Mouse (Mus musculus): ENCODE results near the gene Derl3. TPM values are rescaled to one million over a fixed set of nuclear protein-coding genes. Genes with fewer than 3 reads are reported as not detected.
A peak's percentile ranks its signal among the peaks of the same experiment; 100 is the strongest.
"Not testable (repeated sequence)": the region's sequence is repeated elsewhere in the genome, so short reads cannot be mapped to it uniquely, and the experiment has no call there.

Derl3 gene
- polyA plus RNA-seq, 3 experiments from 2014 or later = 0.39 to 3.3 (median 0.73) TPM

DNA sequence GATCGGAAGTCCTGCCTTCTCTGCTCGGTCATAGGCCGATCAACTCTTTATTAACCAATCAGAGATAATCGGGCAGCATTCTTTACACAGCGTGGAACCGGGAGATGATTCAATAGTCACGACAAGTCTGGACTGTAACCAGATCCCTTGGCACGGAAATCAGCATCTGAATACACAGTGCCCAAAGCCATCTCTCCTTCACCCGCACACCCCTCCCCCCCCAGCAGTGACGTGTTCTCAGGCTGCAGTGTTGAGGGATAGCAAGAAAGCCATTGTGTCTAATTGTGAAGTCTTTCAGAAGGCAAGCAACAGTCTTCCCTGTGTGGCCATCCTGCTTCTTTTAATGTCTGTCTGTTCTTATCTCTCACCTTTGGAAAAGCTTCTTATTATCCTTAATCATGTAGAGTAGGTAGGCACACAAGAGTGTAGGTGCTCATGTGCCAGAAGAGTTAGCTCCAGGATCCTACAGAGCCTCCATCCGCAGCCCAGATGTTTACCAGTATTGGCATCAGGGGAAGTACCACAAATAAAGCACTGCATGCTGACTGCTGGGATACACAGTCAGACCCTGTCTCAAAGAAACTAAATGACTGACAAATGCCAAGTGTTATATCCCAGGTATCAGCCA is 20.2 kb upstream of the Derl3 start:
- peak; percentile 64 for ATAC-seq

DNA sequence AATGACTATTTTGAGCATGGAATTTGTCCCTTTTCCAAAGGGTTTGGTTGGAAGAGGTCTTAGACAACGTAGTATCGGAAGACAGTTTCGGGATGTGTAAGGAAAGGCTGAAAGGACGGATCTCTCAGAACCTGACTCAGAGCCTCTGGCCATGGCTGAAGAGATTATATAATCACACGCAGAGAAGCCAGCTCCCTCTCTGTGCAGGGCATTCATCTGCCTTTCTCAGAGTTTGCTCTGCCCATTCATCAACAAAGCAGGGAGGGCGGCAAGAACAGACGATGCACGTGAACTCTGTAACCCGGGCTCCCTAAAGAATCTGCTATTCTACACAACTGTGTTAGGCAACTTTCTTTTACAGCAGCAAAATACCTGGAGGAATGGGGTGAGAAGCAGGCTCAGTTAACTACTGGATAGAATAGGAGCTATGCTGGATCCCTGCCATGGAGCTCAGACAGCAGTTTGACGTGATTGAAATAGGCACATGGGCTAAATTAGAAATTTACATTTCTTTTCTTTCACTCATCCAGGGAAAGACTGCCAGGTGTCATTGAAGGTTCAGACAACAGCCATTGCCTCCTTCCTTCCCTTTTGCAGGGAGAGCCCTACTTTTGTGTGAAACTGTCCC is 19.6 kb upstream of the Derl3 start:
- no peak for ATAC-seq

DNA sequence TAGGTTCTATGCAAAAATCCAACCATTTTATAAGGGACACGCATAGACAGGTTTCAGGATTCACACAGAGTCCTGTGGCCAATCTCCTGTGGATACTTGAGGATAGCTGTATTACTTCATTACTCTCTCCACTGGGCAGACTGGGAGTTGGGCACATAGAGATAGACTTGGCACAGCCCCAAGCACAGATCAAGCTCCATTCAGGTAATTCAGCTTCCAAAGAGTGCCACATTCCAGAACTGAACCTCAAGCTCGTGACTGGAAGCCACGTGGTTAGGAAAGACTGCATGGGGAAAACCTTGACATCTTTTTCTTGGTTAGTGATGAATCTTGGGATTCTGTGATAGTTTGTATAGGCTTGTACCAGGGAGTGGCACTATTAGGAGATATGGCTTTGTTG is 14.4 kb upstream of the Derl3 start:
- ATAC-seq = no peak

DNA sequence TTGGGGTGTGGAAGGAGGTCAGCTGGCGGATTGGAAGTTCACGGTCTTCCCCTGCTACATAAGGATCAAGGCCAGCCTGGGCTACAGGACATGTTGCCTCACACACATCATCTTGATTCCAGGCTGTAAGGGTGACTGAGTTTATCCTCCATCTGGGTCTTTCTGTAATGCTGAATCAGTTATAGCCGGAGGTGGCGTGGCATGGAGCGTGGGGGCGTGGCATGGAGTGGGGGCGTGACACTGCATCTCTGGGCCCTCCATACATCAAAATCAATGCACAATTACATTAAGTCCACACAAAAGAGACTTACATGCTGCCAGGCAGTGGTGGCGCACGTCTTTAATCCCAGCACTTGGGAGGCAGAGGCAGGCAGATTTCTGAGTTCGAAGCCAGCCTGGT is 12.9 kb upstream of the Derl3 start:
- no peak for ATAC-seq

DNA sequence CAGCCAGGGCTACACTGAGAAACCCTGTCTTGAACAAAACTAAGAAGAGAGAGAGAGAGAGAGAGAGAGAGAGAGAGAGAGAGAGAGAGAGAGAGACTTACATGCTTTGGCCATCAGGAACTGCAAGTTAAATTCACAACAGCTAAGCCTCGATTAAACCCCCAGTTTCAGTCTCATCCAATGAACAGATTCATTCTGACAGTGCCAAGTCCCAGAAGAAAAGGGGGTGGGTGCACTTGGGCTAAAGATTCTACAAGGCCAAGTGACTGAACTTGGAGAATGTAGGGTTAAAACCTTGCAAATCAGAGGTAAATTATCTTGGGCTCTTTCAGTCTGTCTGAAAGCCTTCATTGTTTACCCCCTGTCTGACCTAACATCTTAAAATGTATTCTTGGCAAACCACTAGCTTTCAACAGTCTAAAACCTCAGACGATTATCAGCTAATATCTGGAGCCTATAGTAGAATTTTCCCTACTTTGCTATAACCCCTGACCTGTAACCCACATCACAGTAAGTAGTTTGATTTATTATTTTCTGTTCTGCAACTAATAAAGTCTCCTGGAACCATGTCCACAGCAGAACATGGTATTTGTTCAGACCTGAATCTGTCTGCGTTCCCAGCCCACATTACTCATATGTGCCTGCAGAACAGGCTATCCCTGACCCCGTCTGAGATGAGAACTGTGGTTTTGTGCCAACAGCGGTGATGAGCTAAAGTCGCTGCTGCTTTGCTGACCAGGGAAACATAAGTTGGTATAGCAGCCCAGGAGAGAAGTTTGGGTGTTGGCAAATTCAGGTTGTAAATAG is 12.2 kb upstream of the Derl3 start:
- ATAC-seq = no peak

DNA sequence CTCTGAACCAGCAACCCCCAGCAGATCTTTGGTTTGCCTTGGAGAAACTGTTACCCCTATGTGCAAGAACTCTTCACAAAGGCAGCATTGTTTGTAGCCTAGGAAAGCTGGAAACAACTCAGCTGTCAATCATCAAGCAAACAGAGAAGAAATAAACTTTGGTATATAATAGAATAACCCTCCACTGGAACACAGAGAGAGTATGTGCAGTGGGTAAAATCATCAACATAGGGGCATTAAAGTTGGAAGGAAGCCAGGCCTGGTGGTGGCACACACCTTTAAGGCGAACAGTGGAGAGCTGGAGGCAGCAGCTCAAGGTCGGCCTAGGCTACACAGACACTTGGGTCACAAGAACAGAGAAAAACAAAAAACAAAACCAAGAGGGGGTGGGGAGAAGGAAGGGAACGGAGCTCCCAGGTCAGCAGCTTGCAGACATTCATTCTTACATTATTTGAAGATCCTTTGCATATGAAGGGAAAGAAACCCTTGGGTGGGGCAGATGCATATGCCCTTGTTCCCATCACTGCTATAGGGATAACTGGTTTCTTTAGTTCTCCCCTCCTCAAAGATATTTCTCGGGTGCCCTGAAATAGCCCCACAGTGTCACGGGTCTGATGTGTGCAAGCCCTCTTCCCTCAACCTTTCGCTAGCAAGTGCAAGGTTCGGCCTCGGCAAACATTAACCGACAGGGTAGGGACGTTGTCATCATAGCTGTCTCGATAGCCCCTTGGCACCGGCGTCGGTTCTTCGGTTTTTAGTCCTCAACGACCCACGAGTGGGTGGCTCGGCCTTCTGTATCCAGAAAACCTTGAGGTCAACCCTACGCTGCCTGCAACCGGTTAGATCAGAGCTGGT is 11.4 kb upstream of the Derl3 start:
- no peak for ATAC-seq

DNA sequence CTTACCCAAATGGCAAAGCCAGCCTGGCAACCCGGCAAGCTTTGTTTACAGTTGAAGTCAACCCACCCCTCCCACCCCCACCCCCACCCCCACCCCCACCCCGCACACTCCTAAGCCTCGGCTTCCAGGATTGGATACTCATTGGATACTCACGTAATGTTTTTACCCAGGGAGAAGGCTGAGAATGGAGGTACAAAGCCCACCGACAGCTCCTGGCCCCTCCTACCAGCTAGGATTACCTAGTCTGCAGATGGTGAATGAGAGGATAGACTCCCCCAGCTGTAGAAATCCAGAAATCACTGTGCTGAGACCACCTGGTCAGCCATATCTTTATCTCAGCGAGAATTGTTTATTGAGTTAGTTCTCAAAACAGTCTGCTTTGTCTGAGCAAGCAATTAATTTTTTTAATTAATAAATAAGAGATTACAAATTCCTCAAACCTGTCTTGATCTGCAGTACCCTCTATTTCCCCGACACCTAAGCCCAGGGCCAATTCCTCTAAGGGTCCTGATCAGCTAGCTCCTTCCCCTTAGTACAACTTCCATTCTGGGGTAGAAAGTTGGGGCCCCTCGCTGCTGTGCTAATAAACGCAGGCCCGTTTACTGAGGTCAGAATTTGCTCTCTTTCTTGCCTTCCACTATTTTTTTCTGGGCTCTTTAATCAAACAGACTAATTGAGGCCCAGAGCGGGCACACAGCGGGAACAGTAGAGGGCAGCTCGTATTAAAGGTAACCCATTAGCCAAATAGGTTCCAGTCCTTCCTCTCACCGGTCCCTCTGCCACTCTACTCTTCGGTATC is 10.6 kb upstream of the Derl3 start:
- ATAC-seq = no peak

DNA sequence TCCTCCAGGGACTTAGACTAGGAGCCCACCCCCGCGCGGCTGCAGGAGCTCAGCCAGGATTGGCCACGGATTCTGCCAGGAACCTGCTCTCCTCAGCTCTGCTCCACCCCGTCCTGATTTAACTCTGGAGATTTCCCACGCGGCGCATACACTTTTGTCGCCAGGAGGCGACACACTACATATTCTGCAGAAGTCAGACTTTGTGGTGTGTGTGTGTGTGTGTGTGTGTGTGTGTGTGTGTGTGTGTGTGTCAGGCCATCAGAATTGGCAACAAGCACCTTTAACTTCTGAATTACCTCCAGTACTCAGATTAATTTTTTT is 10.0 kb upstream of the Derl3 start:
- peak; percentile 64 for ATAC-seq

DNA sequence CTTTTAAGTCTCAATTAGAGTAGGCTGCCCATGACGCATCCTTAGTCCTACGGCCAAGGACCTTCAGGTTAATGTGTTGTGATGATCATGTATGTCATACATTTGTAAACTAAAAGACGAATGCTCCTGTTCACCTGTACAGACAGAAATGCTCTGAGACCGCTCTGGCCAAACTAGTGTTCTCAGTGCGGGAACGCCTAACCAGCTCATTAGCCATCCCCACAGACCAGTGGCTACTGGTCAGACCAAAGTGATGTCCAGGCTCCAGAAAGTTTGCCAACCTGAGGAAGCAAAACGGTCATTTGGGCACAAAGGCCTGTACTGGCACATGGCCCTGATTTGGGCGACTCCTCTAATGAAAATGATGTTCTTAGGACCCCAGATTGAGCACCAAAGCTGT is 8.5 kb upstream of the Derl3 start:
- no peak for ATAC-seq

DNA sequence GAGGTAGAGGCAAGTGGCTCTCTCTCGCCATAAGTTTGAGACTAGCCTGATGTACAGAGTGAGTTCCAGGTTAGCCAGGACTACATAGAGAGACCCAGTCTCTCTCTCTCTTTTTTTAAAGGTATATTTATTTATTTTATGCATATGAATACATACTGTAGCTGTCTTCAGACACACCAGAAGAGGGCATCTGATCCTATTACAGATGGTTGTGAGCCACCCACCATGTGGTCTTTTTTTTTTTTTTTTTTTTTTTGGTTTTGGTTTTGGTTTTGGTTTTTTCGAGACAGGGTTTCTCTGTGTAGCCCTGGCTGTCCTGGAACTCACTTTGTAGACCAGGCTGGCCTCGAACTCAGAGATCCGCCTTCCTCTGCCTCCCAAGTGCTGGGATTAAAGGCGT is 5.7 kb upstream of the Derl3 start:
- ATAC-seq = not testable (repeated sequence)

DNA sequence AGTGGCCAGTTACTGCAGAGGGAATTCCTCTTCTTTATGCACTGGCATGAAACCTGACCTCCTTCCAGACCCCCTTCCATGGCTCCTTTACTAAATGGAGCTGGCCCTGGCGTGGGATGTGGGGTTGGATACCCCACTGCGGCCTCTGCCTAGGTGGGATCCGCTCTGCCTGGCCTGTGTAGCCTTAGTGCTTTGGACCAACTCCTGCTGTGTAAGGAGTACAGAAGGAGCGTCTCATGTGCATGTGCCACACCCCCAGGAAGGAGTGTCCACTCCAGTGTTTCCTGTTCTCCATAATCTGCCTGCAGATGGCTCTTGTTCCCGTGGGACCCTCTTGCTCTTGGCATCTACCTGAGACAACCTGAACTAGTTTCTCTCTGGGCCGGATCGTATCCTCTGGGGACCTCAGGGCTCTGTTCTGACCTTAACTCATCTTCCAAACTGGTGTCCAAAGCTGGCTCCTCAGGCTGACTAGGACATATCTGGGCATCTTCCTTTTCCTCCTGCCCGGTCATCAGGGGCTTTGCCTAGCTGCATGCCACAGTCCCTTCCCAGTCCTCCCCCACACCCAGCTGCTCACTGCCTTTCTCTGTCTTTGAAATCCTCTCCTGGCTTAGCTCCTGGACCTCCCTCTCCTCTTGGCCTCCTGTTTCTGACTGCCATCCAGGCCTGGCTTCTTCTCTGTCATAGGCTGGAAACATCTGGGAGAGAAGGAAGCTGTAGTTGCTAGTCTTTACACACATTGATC is 3.6 kb upstream of the Derl3 start:
- no peak for ATAC-seq

DNA sequence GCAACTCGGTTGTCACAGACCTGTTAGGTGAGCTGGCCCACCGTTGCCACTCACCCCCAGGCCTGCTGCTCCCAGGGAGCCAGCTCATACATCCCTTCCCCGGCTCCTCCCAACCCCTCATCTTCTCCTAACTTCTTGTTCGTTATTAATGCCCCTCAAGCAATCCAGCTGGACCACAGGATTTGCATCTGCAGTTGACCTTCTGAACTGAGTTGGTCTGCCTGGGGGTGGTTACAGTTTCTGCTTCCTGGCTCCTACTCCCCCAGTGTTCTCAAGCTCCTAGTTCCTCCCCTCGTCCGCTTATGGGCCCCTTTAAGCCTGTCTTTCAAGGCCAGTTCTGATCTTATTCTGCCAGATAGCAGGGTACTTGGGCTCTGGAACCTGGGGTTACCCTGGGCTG is 1.4 kb downstream of the Derl3 start:
- ATAC-seq = no peak

DNA sequence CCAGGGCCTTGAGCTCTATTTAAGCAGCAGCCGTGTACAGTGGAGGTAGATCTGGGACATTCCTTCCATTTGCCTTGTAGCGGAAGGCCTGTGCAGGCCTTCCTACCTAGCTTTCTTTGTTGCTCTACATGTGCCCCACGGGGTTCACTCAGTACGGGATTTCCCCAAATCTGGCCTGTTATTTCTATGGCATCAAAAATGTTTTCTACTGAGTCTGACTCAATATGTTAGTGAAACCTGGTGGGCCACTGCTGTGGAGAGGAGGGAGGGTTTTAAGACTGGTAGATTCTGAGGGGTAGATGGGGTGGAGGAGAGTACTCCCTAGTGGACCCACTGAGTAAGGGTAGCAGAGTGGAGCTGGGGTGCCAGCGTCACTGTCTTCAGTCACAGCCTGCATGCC is 2.5 kb downstream of the Derl3 start:
- ATAC-seq = no peak

DNA sequence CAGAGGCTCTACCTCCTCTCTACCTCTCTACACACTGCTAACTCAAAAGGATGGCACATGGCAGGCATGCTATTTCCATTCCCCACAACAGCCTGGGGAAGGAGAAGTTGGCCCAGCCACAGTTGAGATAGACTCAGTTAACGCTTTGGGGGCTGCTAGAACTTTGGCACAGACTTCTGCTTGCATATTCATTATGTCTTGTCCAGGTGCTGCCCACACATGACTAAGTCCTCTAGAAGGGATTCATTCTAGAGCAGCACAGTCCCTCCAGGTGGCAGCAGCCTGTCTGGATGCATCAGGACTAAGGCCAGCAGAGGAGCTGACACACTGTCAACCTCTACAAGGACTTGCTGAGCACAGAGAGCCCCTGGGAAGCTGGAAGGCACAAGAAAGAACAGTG is 3.0 kb downstream of the Derl3 start:
- no peak for ATAC-seq

DNA sequence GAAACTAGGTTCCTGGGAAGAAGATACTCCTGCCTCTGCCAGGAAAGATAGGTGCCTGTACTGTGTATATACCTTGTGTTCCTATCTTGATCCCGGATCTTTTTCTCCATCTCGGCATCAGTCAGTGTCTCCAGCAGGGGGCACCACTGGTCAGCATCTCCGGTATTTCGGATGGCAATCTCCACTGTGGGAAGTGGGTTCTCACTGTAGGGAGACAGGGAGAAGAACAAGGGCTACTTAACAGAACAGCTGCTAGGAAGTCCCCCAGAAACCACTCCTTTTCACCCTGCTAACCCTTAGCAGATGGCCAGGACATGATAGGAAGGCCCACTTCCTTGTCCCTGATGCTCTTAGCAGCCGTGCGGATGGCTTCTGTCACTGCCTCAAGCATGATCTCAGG is 4.2 kb downstream of the Derl3 start:
- ATAC-seq = no peak

DNA sequence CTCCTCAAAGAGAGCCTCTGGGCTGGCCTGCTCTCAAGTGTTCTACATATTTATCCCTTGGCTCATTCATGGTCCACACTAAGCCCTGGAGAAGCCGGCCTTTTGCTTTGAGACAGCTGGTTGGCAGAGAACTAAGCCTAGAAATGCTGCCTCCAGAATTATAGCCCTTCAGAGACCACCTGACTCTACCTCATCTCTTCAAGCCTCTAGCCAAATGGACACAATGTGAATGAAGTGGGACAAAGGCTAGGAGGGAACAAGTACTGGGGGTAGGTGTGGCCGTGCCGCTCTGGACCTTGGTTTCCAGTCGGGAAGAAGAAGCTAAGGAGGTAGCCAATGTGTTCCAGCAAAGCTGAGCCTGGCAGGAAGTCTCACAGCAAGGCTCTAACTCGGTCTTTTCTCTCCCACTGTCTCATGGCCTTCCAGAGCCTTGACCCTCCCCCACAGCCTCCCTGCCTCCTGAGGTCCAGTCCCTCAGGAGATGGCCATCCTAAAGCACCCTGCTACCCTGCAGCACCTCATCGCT is 4.9 kb downstream of the Derl3 start:
- no peak for ATAC-seq

DNA sequence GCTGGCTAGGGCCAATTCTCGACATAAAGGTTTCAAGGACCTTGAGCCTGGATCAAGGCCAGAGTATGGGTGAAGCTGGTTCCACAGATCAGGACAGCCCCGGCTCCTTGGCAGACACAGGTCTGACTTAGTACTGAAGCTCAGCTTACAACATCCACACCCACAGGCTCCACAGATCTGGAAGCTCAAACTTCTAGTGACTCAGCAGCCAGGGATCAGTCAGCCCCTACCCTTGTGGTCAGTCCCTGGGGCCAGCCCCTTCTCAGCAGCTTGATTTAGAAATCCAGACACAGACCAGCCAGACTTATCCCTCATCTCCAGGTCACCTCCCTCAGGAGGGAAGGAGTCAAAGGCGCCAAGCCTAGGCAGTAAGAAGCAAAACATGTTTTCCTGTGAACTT is 5.6 kb downstream of the Derl3 start:
- ATAC-seq = no peak

DNA sequence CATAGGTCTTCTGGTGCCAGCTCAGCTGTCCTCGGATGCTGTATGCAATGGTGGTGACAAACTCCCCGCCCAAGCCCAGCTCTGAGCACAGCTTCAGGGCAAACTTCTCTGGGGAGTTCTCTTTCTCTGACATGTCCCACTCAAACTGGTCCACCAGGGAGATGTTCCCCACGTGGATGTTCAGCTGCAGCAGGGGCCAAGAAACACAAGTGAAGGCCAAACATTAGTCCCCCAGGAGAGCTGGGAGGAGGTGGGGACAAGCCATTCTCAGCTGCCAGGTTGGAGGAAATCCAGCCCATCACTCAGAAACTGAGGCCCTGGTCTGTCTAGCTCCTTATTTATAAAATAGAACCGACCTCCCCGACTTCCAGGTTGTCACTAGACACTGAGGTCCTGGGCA is 11.2 kb downstream of the Derl3 start:
- no peak for ATAC-seq

DNA sequence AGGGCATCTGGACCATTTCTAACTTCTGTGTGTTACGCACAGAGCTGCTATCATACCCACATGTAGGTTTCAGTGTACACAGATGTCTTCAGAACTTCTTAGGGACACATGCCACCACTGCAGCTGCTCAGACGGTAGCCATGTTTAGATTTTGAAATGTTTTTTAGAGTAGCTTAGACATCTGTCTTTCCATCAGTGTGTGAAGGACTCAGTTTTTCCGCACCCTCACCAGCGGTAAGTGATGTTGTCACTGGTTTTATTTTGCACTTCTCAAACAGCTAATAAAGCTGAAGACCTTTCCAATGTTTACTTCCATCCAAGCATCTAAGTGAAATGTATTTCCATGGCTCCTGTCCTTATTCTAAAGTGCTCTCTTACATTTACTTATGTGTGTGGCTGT is 13.7 kb downstream of the Derl3 start:
- ATAC-seq = no peak

DNA sequence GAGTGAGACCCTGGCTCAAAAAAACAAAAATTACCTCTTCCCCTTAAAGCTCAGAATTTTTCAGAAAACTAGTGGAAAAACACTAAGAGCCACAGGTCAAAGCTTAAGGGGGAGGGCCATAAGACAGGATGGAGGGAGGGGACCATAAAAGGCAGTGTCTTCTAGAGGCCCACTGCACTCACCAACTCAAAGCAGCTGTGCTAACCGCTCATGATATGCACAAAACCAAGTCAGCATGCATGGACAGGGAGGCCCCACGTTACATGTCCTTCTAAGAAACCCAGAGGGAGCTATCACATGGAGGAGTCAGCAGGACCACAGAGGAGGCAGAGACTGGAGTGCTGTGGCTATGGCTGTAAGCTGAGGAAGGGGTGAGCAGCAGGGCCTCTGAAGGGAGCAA is 17.5 kb downstream of the Derl3 start:
- ATAC-seq = no peak

DNA sequence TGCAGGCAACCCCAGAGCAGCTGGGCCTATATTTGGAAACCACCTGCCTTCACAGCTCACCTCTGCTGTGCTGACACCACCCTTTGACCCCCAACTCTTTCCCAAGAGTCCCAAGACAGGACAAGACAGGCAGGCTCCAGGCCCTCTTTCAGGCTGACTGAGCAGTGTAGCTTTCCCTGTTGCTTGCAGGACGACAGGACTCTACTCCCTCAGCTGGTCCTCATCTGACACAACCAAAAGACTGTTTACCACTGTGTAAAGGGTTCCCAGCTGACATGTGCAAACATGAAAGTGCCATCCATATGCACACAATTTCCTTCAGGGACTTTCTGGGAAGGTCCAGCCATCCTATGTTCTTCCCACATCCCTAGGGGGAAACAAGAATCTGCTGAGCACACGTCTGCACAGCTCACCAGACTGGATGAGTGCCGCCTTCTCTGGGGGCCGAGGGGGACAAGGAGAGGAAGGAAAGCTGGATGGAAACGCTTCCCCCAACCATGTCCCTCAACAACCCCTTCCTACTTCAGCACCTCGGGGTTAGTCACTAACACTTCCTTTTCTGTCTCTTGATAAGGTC is 19.9 kb downstream of the Derl3 start:
- ATAC-seq = no peak
